In genomic region chr9:46830746-46831560, GRCm38 (mm10) we compare ENCODE assay signal across 16 mouse cellular contexts.
DNase-seq lines count a peak whose midpoint lies in the region; ATAC-seq lines count a peak whose summit lies in the region.
"Had no signal": no experiment of that assay in that cellular context is flagged by ENCODE, and none has a peak within 500 bp of the region (broad histone marks: within the 10 kb centered on the region; RNA-seq: fewer than 3 reads in every experiment).

No protein-coding gene starts in this region.

- ATAC-seq in hindbrain, embryonic 14.5 days (ENCODE audit: low FRiP score): no peak
- ATAC-seq in neural tube, embryonic 11.5 days (ENCODE audit: insufficient read depth, low FRiP score, low TSS enrichment): no peak
- ATAC-seq in neural tube, embryonic 15.5 days (ENCODE audit: low FRiP score): no peak
- ATAC-seq in limb, embryonic 13.5 days (ENCODE audit: low FRiP score, low read depth): no peak
- ATAC-seq: inflammation-experienced regulatory T-cells, adult 6 months; liver, embryonic 12.5 days had no signal

- H3K27me3 ChIP-seq in hindbrain, embryonic 10.5 days (ENCODE audit: insufficient read depth, poor library complexity, severe bottlenecking): peaks cover 13% of the 10 kb centered on the region
- H3K27me3 ChIP-seq in hindbrain, embryonic 14.5 days (ENCODE audit: control insufficient read depth, insufficient read depth, low read length): no peaks in the 10 kb centered on the region
- no peaks in the 10 kb centered on the region for H3K27me3 ChIP-seq in neural tube, embryonic 11.5 days (ENCODE audit: control insufficient read depth, insufficient read depth, low read length)
- H3K27me3 ChIP-seq in neural tube, embryonic 15.5 days (replicated peaks): peaks cover 4% of the 10 kb centered on the region; the same call in 1 of the 2 replicates
- peaks cover 3% of the 10 kb centered on the region; the same call in 1 of the 2 replicates for H3K27me3 ChIP-seq in limb, embryonic 13.5 days

- no peak overlapping the region for H3K4me2 ChIP-seq in hindbrain, embryonic 14.5 days (replicated peaks)
- H3K4me2 ChIP-seq in neural tube, embryonic 11.5 days (ENCODE audit: low read depth): no peak overlapping the region
- H3K4me2 ChIP-seq in neural tube, embryonic 15.5 days: no peak overlapping the region
- H3K4me2 ChIP-seq in limb, embryonic 13.5 days (replicated peaks): no peak overlapping the region
- H3K4me2 ChIP-seq: heart, embryonic 13.5 days; liver, embryonic 12.5 days had no signal

- no peaks in the 10 kb centered on the region for H3K36me3 ChIP-seq in hindbrain, embryonic 10.5 days
- H3K36me3 ChIP-seq in hindbrain, embryonic 14.5 days (replicated peaks; ENCODE audit: control insufficient read depth, insufficient read depth): no peaks in the 10 kb centered on the region
- no peaks in the 10 kb centered on the region for H3K36me3 ChIP-seq in neural tube, embryonic 11.5 days (ENCODE audit: control insufficient read depth, insufficient read depth, low read length)
- no peaks in the 10 kb centered on the region for H3K36me3 ChIP-seq in neural tube, embryonic 15.5 days
- H3K36me3 ChIP-seq in limb, embryonic 13.5 days: no peaks in the 10 kb centered on the region
- H3K36me3 ChIP-seq: G1E; heart, embryonic 13.5 days; liver, embryonic 12.5 days had no signal

- peak; percentile 15 for DNase-seq in hindbrain, embryonic 10.5 days (ENCODE audit: low spot score)
- no peak for DNase-seq in hindbrain, embryonic 14.5 days (ENCODE audit: low spot score)
- peak; percentile 22 for DNase-seq in neural tube, embryonic 11.5 days (ENCODE audit: low spot score)
- no peak for DNase-seq in frontal cortex, postnatal 10 days (ENCODE audit: low spot score in 2 of 2)
- DNase-seq in thymus, postnatal 10 days (ENCODE audit: low spot score in 2 of 2): no peak
- DNase-seq in lung, postnatal 4 days: no peak
- DNase-seq: cerebellum, adult 9-11 months; gastrocnemius, postnatal 36 days; lung, postnatal 14 days had no signal

- H3K9me3 ChIP-seq in hindbrain, embryonic 10.5 days: no peaks in the 10 kb centered on the region
- no peaks in the 10 kb centered on the region for H3K9me3 ChIP-seq in hindbrain, embryonic 14.5 days (ENCODE audit: control insufficient read depth, low read length)
- H3K9me3 ChIP-seq in neural tube, embryonic 11.5 days (ENCODE audit: control insufficient read depth, low read length): no peaks in the 10 kb centered on the region
- H3K9me3 ChIP-seq in neural tube, embryonic 15.5 days (replicated peaks): no peaks in the 10 kb centered on the region
- H3K9me3 ChIP-seq in limb, embryonic 13.5 days: no peaks in the 10 kb centered on the region
- H3K9me3 ChIP-seq: heart, embryonic 13.5 days; liver, embryonic 12.5 days had no signal

- H3K4me1 ChIP-seq in hindbrain, embryonic 10.5 days (replicated peaks): peaks cover 40% of the 10 kb centered on the region
- H3K4me1 ChIP-seq in hindbrain, embryonic 14.5 days (replicated peaks; ENCODE audit: control insufficient read depth, insufficient read depth, low read length): 0 out of 2 replicates have a peak, but pooled peaks cover 10% of the 10 kb centered on the region
- H3K4me1 ChIP-seq in neural tube, embryonic 11.5 days (ENCODE audit: control insufficient read depth, insufficient read depth, low read length): no peaks in the 10 kb centered on the region
- H3K4me1 ChIP-seq in neural tube, embryonic 15.5 days: peaks cover 8% of the 10 kb centered on the region; the same call in 1 of the 2 replicates
- no peaks in the 10 kb centered on the region for H3K4me1 ChIP-seq in limb, embryonic 13.5 days
- H3K4me1 ChIP-seq: heart, embryonic 13.5 days; liver, embryonic 12.5 days had no signal

- H3K4me3 ChIP-seq in hindbrain, embryonic 10.5 days: no peak overlapping the region
- no peak overlapping the region for H3K4me3 ChIP-seq in hindbrain, embryonic 14.5 days (replicated peaks; ENCODE audit: low read length)
- no peak overlapping the region for H3K4me3 ChIP-seq in neural tube, embryonic 11.5 days (ENCODE audit: low read depth, low read length)
- no peak overlapping the region for H3K4me3 ChIP-seq in neural tube, embryonic 15.5 days (replicated peaks)
- no peak overlapping the region for H3K4me3 ChIP-seq in limb, embryonic 13.5 days
- H3K4me3 ChIP-seq: erythroblast, embryonic 14.5 days; heart, embryonic 13.5 days; liver, embryonic 12.5 days had no signal

- peak overlapping the region; percentile 81 for H3K27ac ChIP-seq in hindbrain, embryonic 10.5 days
- no peak overlapping the region for H3K27ac ChIP-seq in hindbrain, embryonic 14.5 days
- H3K27ac ChIP-seq in neural tube, embryonic 11.5 days (ENCODE audit: low read depth, low read length): 0 out of 2 replicates have a peak overlapping the region, but pooled peaks have one; percentile 8
- no peak overlapping the region for H3K27ac ChIP-seq in neural tube, embryonic 15.5 days (replicated peaks)
- H3K27ac ChIP-seq in limb, embryonic 13.5 days: peak overlapping the region; percentile 49
- H3K27ac ChIP-seq: heart, embryonic 13.5 days; liver, embryonic 12.5 days had no signal

- WGBS in hindbrain, embryonic 10.5 days: 46% methylated on average over 15 of the region's 15 CpGs
- 28% methylated on average over 15 of the region's 15 CpGs for WGBS in hindbrain, embryonic 14.5 days
- 45% methylated on average over 15 of the region's 15 CpGs for WGBS in neural tube, embryonic 11.5 days
- WGBS in neural tube, embryonic 15.5 days: 35% methylated on average over 15 of the region's 15 CpGs
- WGBS in limb, embryonic 13.5 days: 42% methylated on average over 15 of the region's 15 CpGs

- no peak overlapping the region for H3K9ac ChIP-seq in hindbrain, embryonic 14.5 days
- H3K9ac ChIP-seq in neural tube, embryonic 11.5 days (ENCODE audit: low read length): no peak overlapping the region
- H3K9ac ChIP-seq in neural tube, embryonic 15.5 days (replicated peaks): no peak overlapping the region
- H3K9ac ChIP-seq in limb, embryonic 13.5 days: no peak overlapping the region
- H3K9ac ChIP-seq: heart, embryonic 13.5 days; liver, embryonic 12.5 days had no signal

Comparison
In these comparisons a context has a peak if more than half of its experiments do, and no peak if none do; other contexts are left out.
1. DNase-seq: peak in hindbrain, embryonic 10.5 days (single experiment) and neural tube, embryonic 11.5 days (single experiment); none in hindbrain, embryonic 14.5 days (single experiment), frontal cortex, postnatal 10 days (0 of 2), thymus, postnatal 10 days (0 of 2) and lung, postnatal 4 days (0 of 2).
2. H3K27ac ChIP-seq: peak in hindbrain, embryonic 10.5 days (single experiment), neural tube, embryonic 11.5 days (single experiment) and limb, embryonic 13.5 days (single experiment); none in hindbrain, embryonic 14.5 days (single experiment) and neural tube, embryonic 15.5 days (single experiment).